Mouse (Mus musculus) heart, postnatal 0 days (tissue): ENCODE measurements around the gene Anpep. TPM values are rescaled to one million over a fixed set of nuclear protein-coding genes. Genes with fewer than 3 reads are reported as not detected.
"Not testable (repeated sequence)": the region's sequence is repeated elsewhere in the genome, so short reads cannot be mapped to it uniquely, and the experiment has no call there.

Experiments
- ATAC-seq: fragments of 200-750 bp; cut with Nextera tagmentation; 2 replicates; pipeline ENCODE4 v1.8.0; 2017; ENCODE audit warnings: low read depth, moderate number of reproducible peaks, moderate library complexity; ENCODE audit not compliant: insufficient read depth
- DNase-seq: peaks from one replicate; pipeline ENCODE4 v3.0.0-alpha.2; 2016; ENCODE audit warnings: low spot score
- H3K27ac ChIP-seq: fragments of 300-500 bp; sonication (generic); 2 replicates; pipeline ENCODE4 v1.5.1; 2014; ENCODE audit warnings: low read depth, mild to moderate bottlenecking
- H3K27me3 ChIP-seq: fragments of 300-500 bp; sonication (generic); 2 replicates; pipeline ENCODE4 v1.6.1; 2014; ENCODE audit warnings: low read length, mixed read lengths; ENCODE audit not compliant: control insufficient read depth, insufficient read depth
- H3K36me3 ChIP-seq: fragments of 300-500 bp; sonication (generic); replicated peaks from 2 replicates; pipeline ENCODE4 v1.6.1; 2014; ENCODE audit warnings: low read length, mixed read lengths; ENCODE audit not compliant: control insufficient read depth, insufficient read depth
- H3K4me1 ChIP-seq: fragments of 300-500 bp; sonication (generic); 2 replicates; pipeline ENCODE4 v1.6.1; 2014; ENCODE audit warnings: antibody characterized with exemption; ENCODE audit not compliant: control insufficient read depth, insufficient read depth
- H3K4me2 ChIP-seq: fragments of 300-500 bp; sonication (generic); 2 replicates; pipeline ENCODE4 v1.6.1; 2014; ENCODE audit warnings: low read depth, mild to moderate bottlenecking, low read length, moderate library complexity
- H3K4me3 ChIP-seq: fragments of 300-500 bp; sonication (generic); 2 replicates; pipeline ENCODE4 v1.5.1; 2014; ENCODE audit warnings: low read depth, low read length
- H3K9ac ChIP-seq: fragments of 300-500 bp; sonication (generic); replicated peaks from 2 replicates; pipeline ENCODE4 v1.6.1; 2014; ENCODE audit warnings: low read depth, low read length, mixed read lengths
- H3K9me3 ChIP-seq: fragments of 300-500 bp; sonication (generic); replicated peaks from 2 replicates; pipeline ENCODE4 v1.6.1; 2016; ENCODE audit warnings: low read length; ENCODE audit not compliant: control insufficient read depth
- CTCF ChIP-seq: IDR thresholded peaks from 2 replicates; pipeline ENCODE4 v1.5.1; 2016; ENCODE audit warnings: antibody characterized with exemption, control low read depth, low read depth
- EP300 ChIP-seq: IDR thresholded peaks from 2 replicates; pipeline ENCODE4 v1.6.1; 2016; ENCODE audit warnings: antibody characterized with exemption, low read depth
- WGBS: fragments of 180-500 bp; shearing (Covaris S2); extraction: QIAGEN DNeasy Blood & Tissue Kit; methylation state at CpG from one replicate; pipeline ENCODE4 v1.1.7; 2014; 5-methylcytosine and 5-hydroxymethylcytosine counted together
- polyA plus RNA-seq: library from polyadenylated mRNA; unstranded; fragments of >200 nt; fragmentation: Nextera tagmentation; extraction: Ambion mirVana; gene quantifications from 2 replicates; pipeline ENCODE4 v1.2.1, GENCODE M21; 2015
- total RNA-seq: library from RNA; depleted of rRNA; stranded (reverse); fragments of >200 nt; gene quantifications from 2 replicates; pipeline ENCODE4 v1.2.3, GENCODE M21; 2014; ENCODE audit warnings: low replicate concordance

Anpep gene
- total and polyA plus RNA-seq, 2 experiments from 2014 or later = 6.9 to 15.6 TPM

GRCm38 (mm10) chr7:79793688-79794087, 67.2 kb downstream of the Anpep start, which contains the start of gene Mesp1:
TSS of gene Mesp1 (minus strand) at chr7:79793788.
- no peak for ATAC-seq
- WGBS = 77% methylated on average over 6 of the region's 6 CpGs

GRCm38 (mm10) chr7:79792635-79793421, 68.0 kb downstream of the Anpep start:
- Histone ChIP-seq H3K4me2 (peak overlapping the region; percentile 55), H3K27me3 (peaks cover 49% of the 10 kb centered on the region), H3K36me3 (no peaks in the 10 kb centered on the region), H3K27ac (no peak overlapping the region), H3K9me3 (no peaks in the 10 kb centered on the region), H3K9ac (no peak overlapping the region; the same call in 1 of the 2 replicates), H3K4me1 (peaks cover 8% of the 10 kb centered on the region; the same call in 1 of the 2 replicates), H3K4me3 (peak overlapping the region; percentile 42)
- DNase-seq (peak; percentile 31), ATAC-seq (peak; percentile 42)
- 1% methylated on average over 79 of the region's 80 CpGs for WGBS
- TF ChIP-seq EP300 (no peak), CTCF (peak; percentile 39)

More at GRCm38 (mm10) chr7:79793688-79794087, 67.2 kb downstream of the Anpep start, which contains the start of gene Mesp1:
- peaks cover 8% of the 10 kb centered on the region; the same call in 1 of the 2 replicates for H3K4me1 ChIP-seq
- H3K9me3 ChIP-seq = no peaks in the 10 kb centered on the region
- no peaks in the 10 kb centered on the region for H3K36me3 ChIP-seq
- H3K27ac ChIP-seq = no peak within 1 kb of the TSS
- no peak for TF ChIP-seq CTCF
- no peak for TF ChIP-seq EP300
- peaks cover 55% of the 10 kb centered on the region for H3K27me3 ChIP-seq
- no peak for DNase-seq
- peak within 1 kb of the TSS; percentile 55 for H3K4me2 ChIP-seq
- peak within 1 kb of the TSS; percentile 42 for H3K4me3 ChIP-seq
- no peak within 1 kb of the TSS; the same call in 1 of the 2 replicates for H3K9ac ChIP-seq

- H3K4me3 ChIP-seq, H3K4me2 ChIP-seq, H3K4me1 ChIP-seq, H3K9ac ChIP-seq, H3K36me3 ChIP-seq, DNase-seq, H3K9me3 ChIP-seq, ATAC-seq, H3K27ac ChIP-seq: not testable (repeated sequence)
- 38% methylated on average over 2 of the region's 2 CpGs for WGBS
- peaks cover 52% of the 10 kb centered on the region for H3K27me3 ChIP-seq
Measured at GRCm38 (mm10) chr7:79789812-79790211, 71.0 kb downstream of the Anpep start.

GRCm38 (mm10) chr7:79786295-79786694, 74.6 kb downstream of the Anpep start:
- no peaks in the 10 kb centered on the region for H3K9me3 ChIP-seq

GRCm38 (mm10) chr7:79782516-79782855, 78.4 kb downstream of the Anpep start:
- WGBS = 63% methylated on average over 2 of the region's 2 CpGs
- no peak overlapping the region for H3K4me2 ChIP-seq
- H3K4me3 ChIP-seq = no peak overlapping the region
- no peak for DNase-seq
- H3K36me3 ChIP-seq = no peaks in the 10 kb centered on the region
- 0 out of 2 replicates have a peak, but pooled peaks cover 6% of the 10 kb centered on the region for H3K4me1 ChIP-seq
- no peaks in the 10 kb centered on the region for H3K9me3 ChIP-seq
- H3K27ac ChIP-seq = no peak overlapping the region
- H3K27me3 ChIP-seq = 0 out of 2 replicates have a peak, but pooled peaks cover 8% of the 10 kb centered on the region
- no peak for TF ChIP-seq CTCF
- TF ChIP-seq EP300 = no peak
- no peak overlapping the region for H3K9ac ChIP-seq
- no peak for ATAC-seq

More at GRCm38 (mm10) chr7:79786295-79786694, 74.6 kb downstream of the Anpep start:
- no peak overlapping the region for H3K4me3 ChIP-seq
- no peak overlapping the region for H3K9ac ChIP-seq
- WGBS = 16% methylated on average over 6 of the region's 6 CpGs
- H3K4me2 ChIP-seq = no peak overlapping the region
- peaks cover 19% of the 10 kb centered on the region for H3K27me3 ChIP-seq
- ATAC-seq = peak; percentile 59
- no peak overlapping the region for H3K27ac ChIP-seq
- H3K4me1 ChIP-seq = no peaks in the 10 kb centered on the region
- DNase-seq = peak; percentile 68
- no peaks in the 10 kb centered on the region for H3K36me3 ChIP-seq
- peak; percentile 71 for TF ChIP-seq CTCF
- TF ChIP-seq EP300 = no peak
